Mouse (Mus musculus): ENCODE results near the gene Tmem100.

GRCm38 (mm10) chr11:90047271-90047670, 17.1 kb downstream of the Tmem100 start:
- TF ChIP-seq CTCF (IDR thresholded peaks at IDR 0.05; ENCODE audit: control insufficient read depth, insufficient read depth, insufficient replicate concordance, low read depth, low read length) (no peak), POLR2A (IDR thresholded peaks at IDR 0.05; ENCODE audit: control insufficient read depth, low read depth, low read length) (no peak)
